Mouse (Mus musculus) inflammation-experienced regulatory T-cells, adult 6 months (primary cell): ENCODE data around the gene Fam155a. TPM values are rescaled to one million over a fixed set of nuclear protein-coding genes. Genes with fewer than 3 reads are reported as not detected.
"Not testable (repeated sequence)": the region's sequence is repeated elsewhere in the genome, so short reads cannot be mapped to it uniquely, and the experiment has no call there.

Experiments used
- ATAC-seq: one replicate; pipeline ENCODE4 v1.8.0; 2017
- polyA plus RNA-seq, 3 experiments: library from polyadenylated mRNA; unstranded; fragments of 100-300 nt; shearing (Covaris generic); gene quantifications; one replicate each; pipeline ENCODE4 v1.2.1; 2017

Gene Fam155a
- under 1 TPM in 1 of 3 experiments, not detected in 2; 0.13 TPM for polyA plus RNA-seq

DNA sequence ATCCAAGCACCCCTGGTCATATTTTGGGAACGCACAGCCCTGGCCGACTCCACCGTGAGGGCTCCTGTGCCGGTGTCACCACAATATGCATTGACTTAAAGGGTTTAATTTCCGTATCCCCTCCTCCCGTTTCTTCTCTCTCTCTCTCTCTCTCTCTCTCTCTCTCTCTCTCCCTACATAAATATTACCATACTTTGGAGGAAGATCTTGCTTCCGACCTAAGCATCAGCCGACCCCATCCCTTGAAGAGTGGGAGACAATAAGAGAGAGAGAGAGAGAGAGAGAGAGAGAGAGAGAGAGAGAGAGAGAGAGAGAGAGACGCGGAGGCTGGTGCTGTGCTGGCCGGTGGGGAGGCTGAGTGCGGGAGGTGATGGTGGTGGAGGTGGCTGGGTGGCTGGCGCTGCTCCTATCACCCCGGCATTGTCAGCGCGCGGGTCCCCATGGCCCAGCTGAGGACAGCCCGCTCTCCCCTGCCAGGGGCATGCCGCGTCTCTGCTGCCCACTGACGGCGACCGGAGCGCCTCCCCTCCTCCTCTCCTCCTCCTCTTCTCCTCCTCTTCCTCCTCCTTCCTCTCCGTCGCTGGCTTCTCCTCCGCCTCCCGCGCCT, at the start of gene Fam155a:
Gene Fam155a (minus strand): TSS at position 163 of the 607 bp plus-strand sequence.
- no peak for ATAC-seq

- no peak for ATAC-seq
Observed at GRCm38 (mm10) chr8:9813273-9813946, 42.4 kb upstream of the Fam155a start.

GRCm38 (mm10) chr8:9810955-9811530, 40.1 kb upstream of the Fam155a start:
- ATAC-seq = no peak

- no peak for ATAC-seq
Observed at GRCm38 (mm10) chr8:9808596-9808995, 37.6 kb upstream of the Fam155a start.

- ATAC-seq = no peak
Observed at GRCm38 (mm10) chr8:9805676-9806075, 34.7 kb upstream of the Fam155a start.

DNA sequence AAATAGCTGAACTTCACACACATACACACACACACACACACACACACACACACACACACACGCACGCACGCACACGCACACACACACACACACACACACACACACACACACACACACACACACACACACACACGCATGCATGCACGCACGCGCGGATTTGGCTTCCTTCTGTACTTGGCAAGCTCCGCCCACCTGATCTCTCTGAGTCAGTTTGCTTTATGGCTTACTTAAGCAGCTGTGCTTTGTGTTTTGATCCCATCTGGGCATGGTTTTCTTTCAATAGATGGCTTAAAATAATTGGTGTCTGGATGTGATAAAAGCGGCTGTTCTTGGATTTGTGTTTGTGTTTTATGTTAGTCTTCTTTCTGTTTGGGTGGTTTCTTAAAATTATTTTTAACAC, 29.4 kb upstream of the Fam155a start:
- ATAC-seq = not testable (repeated sequence)

GRCm38 (mm10) chr8:9799923-9800322, 29.0 kb upstream of the Fam155a start:
- ATAC-seq = no peak

GRCm38 (mm10) chr8:9797514-9797913, 26.6 kb upstream of the Fam155a start:
- ATAC-seq = no peak

GRCm38 (mm10) chr8:9795724-9796123, 24.8 kb upstream of the Fam155a start:
- ATAC-seq = no peak

DNA sequence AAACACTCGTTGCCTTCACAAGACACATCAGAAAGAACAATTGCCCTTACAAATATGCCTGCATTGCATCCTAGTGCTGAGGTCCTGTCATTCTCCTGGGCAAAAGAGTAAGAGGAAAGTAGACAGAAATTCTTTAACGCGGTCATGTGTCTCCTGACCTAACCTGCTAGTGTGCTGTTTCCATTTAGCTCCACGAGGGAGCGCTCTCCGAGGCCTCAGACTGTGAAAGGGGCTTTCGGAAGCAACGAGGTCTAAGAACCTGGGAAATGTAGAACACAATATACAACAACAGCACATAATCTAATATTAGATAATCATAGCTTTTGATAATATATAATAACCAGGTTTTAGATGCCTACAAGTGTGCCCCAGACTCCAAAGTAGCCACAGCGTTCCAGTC, 22.4 kb upstream of the Fam155a start:
- no peak for ATAC-seq

DNA sequence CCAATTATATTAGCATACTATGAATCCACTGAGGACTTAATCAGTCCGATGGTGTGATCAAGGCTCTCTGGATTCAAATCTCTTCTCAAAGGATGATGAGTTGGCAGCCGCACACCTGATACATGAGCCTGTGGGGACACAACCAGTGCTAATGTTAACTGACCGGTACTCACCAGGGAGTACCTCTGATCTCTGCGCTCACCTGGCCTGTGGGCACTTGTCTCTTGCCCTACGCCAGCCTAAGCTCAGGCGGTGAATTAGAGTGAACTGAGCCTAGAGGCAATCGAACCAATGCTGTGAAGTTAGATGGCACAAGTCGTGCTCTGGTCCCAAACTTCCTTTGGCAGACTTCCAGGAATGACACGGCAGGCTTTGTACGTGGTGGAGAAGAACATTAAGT, 9.4 kb upstream of the Fam155a start:
- no peak for ATAC-seq

- no peak for ATAC-seq
Observed at GRCm38 (mm10) chr8:9778148-9778547, 7.2 kb upstream of the Fam155a start.

DNA sequence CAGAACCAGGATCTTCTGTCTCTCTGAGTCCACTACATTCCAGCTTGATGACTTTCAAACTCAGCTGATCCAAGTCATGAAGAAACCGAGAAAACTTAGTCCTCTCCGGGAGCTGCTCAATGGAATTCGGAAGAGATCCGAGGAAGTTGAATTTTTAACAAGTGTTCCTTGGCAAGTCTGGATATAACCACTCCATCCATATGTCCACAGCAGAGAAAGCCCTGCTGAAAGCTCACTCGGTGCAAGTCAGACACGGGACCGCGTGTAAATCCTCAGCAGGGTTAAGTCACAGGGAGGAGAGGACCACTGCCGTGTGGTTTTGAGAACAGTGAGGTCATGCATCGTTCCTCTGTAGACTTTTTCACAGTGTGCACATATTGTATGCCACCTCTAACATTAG, 5.9 kb upstream of the Fam155a start:
- ATAC-seq = no peak

DNA sequence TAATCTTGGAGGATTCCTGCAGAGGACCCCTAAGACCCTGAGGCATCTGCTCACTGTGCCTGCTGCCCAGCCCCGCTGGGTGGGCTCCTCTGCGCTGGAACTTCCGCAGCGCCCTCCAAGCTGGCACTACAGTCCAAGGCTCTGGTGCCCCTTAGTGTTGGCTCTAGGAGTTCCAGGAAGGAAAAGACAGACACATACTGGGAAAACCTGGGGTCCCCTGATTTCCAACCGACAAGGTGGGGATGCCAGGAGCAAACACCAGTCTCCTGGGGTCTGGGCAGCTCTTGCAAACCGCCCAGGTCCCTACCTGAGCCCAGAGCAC, 1.5 kb upstream of the Fam155a start:
- no peak for ATAC-seq

GRCm38 (mm10) chr8:9771606-9772518, 901 bp upstream of the Fam155a start:
- ATAC-seq = no peak

DNA sequence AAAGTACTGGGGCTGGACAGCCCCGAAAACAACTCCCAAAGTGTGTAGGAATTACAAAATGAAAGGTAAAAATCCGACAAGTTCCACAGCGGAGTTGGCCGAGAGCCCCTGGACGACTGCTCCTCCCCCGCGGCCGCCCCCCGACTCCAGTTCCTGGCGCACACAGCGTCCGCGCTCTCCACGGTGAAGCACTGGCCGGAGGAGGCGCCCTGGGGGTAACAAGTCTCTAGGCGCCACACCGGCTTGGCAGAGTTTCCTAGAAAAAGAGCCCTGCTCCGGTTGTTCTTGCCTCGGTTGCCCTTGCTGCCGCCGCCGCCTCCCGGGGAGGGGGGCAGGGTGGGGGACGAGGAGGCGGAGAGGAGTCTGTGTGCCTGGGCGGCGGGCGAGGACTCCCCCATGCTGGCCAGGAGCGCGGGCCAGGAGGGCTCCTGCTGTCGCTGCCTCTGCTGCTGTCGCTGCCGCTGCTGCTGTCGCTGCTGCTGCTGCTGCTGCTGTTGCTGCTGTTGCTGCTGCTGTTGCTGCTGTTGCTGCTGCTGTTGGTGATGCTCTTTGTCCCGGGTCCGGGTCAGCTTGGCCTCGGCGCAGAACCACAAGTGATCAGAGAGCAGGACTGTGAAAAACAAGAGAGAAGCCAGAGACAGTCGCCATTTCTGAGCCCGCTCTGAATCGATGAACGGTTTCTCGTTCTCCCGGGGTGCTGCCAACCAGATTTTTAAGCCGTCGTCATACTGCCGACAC, 531 bp downstream of the Fam155a start:
- no peak for ATAC-seq

GRCm38 (mm10) chr8:9769061-9769460, 1.9 kb downstream of the Fam155a start:
- no peak for ATAC-seq

- no peak for ATAC-seq
Observed at GRCm38 (mm10) chr8:9735169-9735568, 35.8 kb downstream of the Fam155a start.

DNA sequence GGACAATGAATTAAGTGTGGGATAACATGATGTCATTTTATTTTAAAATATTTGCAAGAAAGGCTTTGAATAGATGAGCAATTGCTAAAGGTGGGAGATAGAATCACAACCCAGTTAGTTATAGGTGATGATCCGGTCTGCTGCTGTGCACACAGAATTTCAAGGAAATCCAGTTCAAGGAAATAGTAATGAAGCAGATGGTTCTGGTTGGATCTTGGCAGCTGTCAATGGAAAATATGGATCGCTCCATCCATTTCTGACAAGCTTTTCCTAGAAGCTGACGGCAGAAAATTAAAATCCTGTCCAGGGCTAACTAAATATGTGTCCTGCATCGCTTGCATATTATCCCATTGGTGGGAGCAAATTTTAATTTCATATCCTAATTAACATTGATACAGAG, 61.2 kb downstream of the Fam155a start:
- ATAC-seq = no peak

- no peak for ATAC-seq
Observed at GRCm38 (mm10) chr8:9707433-9707832, 63.5 kb downstream of the Fam155a start.

DNA sequence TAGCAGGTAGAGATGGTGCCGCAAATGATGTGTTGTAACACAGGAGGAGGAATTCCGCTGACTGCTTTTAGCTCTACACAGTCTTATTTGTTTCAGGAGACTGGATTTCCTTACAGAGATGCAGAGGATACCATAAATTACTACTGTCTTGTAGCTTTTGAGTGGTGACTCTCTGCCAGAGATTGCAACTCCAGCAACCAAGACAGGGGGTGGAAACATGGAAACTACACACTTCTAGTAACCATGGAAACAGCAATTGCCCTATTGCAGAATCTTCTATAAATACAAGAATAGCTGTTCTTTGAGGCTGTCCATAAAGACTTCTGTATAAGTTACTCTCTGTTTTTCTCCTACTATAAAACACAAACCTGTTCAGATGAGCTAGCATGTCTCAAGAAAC, 76.2 kb downstream of the Fam155a start:
- no peak for ATAC-seq

DNA sequence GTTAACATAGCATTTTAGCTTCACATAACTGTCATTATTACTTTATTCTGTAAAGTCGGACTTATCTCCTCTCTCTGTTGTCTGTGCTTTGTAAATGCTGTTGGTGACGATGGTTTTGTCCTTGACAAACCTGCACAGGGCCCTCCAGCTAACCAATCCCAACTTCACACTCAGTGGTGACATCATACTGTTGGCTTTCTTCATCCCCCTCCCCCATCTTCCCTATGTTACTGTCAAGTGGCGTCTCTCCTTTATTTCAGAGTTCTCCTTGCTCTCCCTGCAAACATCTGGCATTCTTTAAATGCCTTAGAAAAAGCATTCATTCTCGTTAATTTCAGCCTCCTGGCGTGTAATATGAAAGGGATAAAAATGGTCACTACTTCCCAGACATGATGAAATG, 78.6 kb downstream of the Fam155a start:
- ATAC-seq = no peak

GRCm38 (mm10) chr8:9660014-9660413, 110.9 kb downstream of the Fam155a start:
- not testable (repeated sequence) for ATAC-seq
